Mouse (Mus musculus) bone marrow macrophage, adult 2 months (primary cell): ENCODE data around the gene Samd10.

Experiments
- CTCF ChIP-seq: IDR thresholded peaks from 2 replicates; pipeline ENCODE4 v1.5.1; 2012; ENCODE audit warnings: low read depth, mild to moderate bottlenecking, low read length, moderate library complexity
- POLR2A ChIP-seq: IDR thresholded peaks from 2 replicates; pipeline ENCODE4 v1.6.1; 2012; ENCODE audit warnings: mild to moderate bottlenecking, low read depth, low read length, borderline replicate concordance

DNA sequence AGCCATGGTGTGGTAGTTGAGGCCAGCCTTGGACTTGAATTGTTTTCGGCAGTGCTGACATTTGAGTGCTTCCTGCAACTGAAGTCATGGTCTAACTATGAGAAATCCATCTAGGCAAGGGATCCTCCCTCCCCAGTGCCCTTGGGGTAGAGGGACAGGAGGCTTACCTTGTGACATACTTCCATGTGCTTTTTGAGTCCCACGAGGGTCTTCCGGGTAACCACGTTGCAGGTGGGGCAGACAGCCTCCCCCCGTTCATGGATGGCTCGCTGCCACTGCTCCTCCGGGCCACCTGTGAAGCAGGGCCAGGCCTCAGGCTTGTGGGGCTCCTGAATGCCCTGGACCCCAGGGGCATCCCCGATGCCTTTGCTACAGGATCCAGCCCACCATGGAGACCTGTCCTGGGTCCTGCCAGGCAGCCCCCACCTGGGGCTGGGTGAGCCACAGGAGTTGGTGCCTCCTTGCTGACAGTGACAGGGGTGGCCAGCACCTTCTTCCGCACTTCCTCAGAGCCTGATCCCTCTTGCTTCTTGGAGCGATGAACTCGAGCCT, 10.7 kb downstream of the Samd10 start:
- TF ChIP-seq CTCF: no peak
- TF ChIP-seq POLR2A: no peak
